Mouse (Mus musculus) heart, postnatal 0 days (tissue): ENCODE data around the gene Kcnip4. TPM values are rescaled to one million over a fixed set of nuclear protein-coding genes. Genes with fewer than 3 reads are reported as not detected.

Experiments used
- ATAC-seq: fragments of 200-750 bp; cut with Nextera tagmentation; 2 replicates; pipeline ENCODE4 v1.8.0; 2017; ENCODE audit warnings: low read depth, moderate number of reproducible peaks, moderate library complexity; ENCODE audit not compliant: insufficient read depth
- DNase-seq: peaks from one replicate; pipeline ENCODE4 v3.0.0-alpha.2; 2016; ENCODE audit warnings: low spot score
- H3K27ac ChIP-seq: fragments of 300-500 bp; sonication (generic); 2 replicates; pipeline ENCODE4 v1.5.1; 2014; ENCODE audit warnings: low read depth, mild to moderate bottlenecking
- H3K27me3 ChIP-seq: fragments of 300-500 bp; sonication (generic); 2 replicates; pipeline ENCODE4 v1.6.1; 2014; ENCODE audit warnings: low read length, mixed read lengths; ENCODE audit not compliant: control insufficient read depth, insufficient read depth
- H3K36me3 ChIP-seq: fragments of 300-500 bp; sonication (generic); replicated peaks from 2 replicates; pipeline ENCODE4 v1.6.1; 2014; ENCODE audit warnings: low read length, mixed read lengths; ENCODE audit not compliant: control insufficient read depth, insufficient read depth
- H3K4me1 ChIP-seq: fragments of 300-500 bp; sonication (generic); 2 replicates; pipeline ENCODE4 v1.6.1; 2014; ENCODE audit warnings: antibody characterized with exemption; ENCODE audit not compliant: control insufficient read depth, insufficient read depth
- H3K4me2 ChIP-seq: fragments of 300-500 bp; sonication (generic); 2 replicates; pipeline ENCODE4 v1.6.1; 2014; ENCODE audit warnings: low read depth, mild to moderate bottlenecking, low read length, moderate library complexity
- H3K4me3 ChIP-seq: fragments of 300-500 bp; sonication (generic); 2 replicates; pipeline ENCODE4 v1.5.1; 2014; ENCODE audit warnings: low read depth, low read length
- H3K9ac ChIP-seq: fragments of 300-500 bp; sonication (generic); replicated peaks from 2 replicates; pipeline ENCODE4 v1.6.1; 2014; ENCODE audit warnings: low read depth, low read length, mixed read lengths
- H3K9me3 ChIP-seq: fragments of 300-500 bp; sonication (generic); replicated peaks from 2 replicates; pipeline ENCODE4 v1.6.1; 2016; ENCODE audit warnings: low read length; ENCODE audit not compliant: control insufficient read depth
- CTCF ChIP-seq: IDR thresholded peaks from 2 replicates; pipeline ENCODE4 v1.5.1; 2016; ENCODE audit warnings: antibody characterized with exemption, control low read depth, low read depth
- EP300 ChIP-seq: IDR thresholded peaks from 2 replicates; pipeline ENCODE4 v1.6.1; 2016; ENCODE audit warnings: antibody characterized with exemption, low read depth
- WGBS: fragments of 180-500 bp; shearing (Covaris S2); extraction: QIAGEN DNeasy Blood & Tissue Kit; methylation state at CpG from one replicate; pipeline ENCODE4 v1.1.7; 2014; 5-methylcytosine and 5-hydroxymethylcytosine counted together
- polyA plus RNA-seq: library from polyadenylated mRNA; unstranded; fragments of >200 nt; fragmentation: Nextera tagmentation; extraction: Ambion mirVana; gene quantifications from 2 replicates; pipeline ENCODE4 v1.2.1, GENCODE M21; 2015
- total RNA-seq: library from RNA; depleted of rRNA; stranded (reverse); fragments of >200 nt; gene quantifications from 2 replicates; pipeline ENCODE4 v1.2.3, GENCODE M21; 2014; ENCODE audit warnings: low replicate concordance

The Kcnip4 gene
- total and polyA plus RNA-seq, 2 experiments from 2014 or later = 0.11 TPM; not detected in 1

DNA sequence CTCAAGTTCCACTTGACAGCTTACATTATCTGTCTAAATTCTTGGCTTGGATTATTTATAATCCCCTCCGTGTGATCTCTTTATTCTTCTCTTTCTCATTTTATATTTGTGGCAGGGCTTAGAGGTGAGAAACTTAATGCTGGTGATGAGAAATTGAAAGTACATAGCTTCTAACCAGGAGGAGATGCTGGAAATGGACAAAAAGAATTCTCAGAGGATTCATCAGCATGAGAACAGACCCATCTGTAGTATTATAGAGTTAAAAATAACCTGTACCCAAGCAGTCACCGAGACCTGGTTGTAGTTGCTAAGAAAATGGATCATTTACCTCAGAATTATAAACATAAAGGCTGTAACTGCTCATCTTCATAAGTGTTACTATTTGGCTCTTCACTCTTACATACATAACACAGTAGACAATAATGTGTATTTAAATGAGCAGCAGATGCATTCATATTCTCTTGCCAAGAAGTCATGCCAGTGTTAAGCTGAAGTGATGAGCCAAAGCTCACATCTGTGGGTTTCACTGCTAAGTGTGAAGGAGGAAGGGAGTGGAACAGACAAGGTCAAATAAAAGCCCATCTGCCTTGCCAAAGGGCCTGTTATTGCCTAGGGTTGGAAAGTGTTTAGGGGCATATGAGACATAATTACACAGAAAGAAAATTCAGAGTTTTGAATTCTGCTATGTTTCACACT lies 374.4 kb downstream of the Kcnip4 start:
- Histone ChIP-seq H3K9me3 (no peaks in the 10 kb centered on the region), H3K4me2 (no peak overlapping the region)

DNA sequence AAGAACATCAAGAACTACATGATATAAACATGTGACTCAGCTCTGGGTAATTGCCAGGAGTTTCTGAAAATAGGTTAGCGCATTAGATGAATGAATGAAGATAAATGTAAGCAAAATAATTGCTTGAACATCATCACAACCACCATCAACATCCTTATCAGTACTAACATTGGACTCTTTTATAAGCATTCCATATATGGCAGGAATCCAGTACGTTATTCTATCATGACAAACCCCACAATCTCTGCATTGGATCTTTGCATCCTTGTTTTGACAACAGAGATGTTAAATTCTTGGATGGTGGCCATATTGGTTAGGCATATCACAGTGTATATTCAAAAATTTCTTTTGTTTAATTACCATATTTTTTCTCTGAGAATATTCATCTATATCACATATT lies 375.0 kb downstream of the Kcnip4 start:
- no peaks in the 10 kb centered on the region for H3K36me3 ChIP-seq
- 71% methylated on average over 2 of the region's 2 CpGs for WGBS
- H3K27ac ChIP-seq = no peak overlapping the region
- TF ChIP-seq CTCF (no peak), EP300 (no peak)
- H3K4me3 ChIP-seq = no peak overlapping the region
- H3K4me2 ChIP-seq = no peak overlapping the region
- ATAC-seq (no peak), DNase-seq (no peak)
- H3K9me3 ChIP-seq = no peaks in the 10 kb centered on the region
- H3K27me3 ChIP-seq = no peaks in the 10 kb centered on the region
- H3K9ac ChIP-seq = no peak overlapping the region
- H3K4me1 ChIP-seq = no peaks in the 10 kb centered on the region

More for the DNA sequence above, 374.4 kb downstream of the Kcnip4 start:
- TF ChIP-seq CTCF (no peak), EP300 (no peak)
- Histone ChIP-seq H3K27ac (no peak overlapping the region), H3K4me3 (no peak overlapping the region), H3K4me1 (no peaks in the 10 kb centered on the region), H3K36me3 (no peaks in the 10 kb centered on the region), H3K9ac (no peak overlapping the region), H3K27me3 (no peaks in the 10 kb centered on the region)
- no peak for ATAC-seq
- no peak for DNase-seq
- 69% methylated on average over 2 of the region's 2 CpGs for WGBS

DNA sequence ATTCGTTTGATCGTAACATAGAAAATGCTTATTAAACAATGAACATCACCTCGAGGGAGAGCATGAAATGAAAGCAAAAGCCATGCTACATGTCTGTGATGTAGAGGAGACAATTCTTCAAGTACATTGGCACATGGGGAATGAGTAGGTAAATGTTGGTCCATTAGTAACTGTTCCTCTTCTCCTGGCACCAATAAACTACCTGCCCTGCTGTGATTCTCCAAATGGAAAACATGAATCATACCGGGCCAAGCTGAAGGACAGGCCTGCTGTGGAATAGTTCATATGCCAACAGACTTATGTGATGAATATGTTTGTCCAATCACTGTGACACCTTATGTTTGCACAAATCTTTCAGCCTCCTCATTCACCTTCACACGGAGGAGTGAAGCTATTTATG lies 429.3 kb downstream of the Kcnip4 start:
- WGBS = 73% methylated on average over 5 of the region's 5 CpGs
- TF ChIP-seq EP300 (no peak), CTCF (no peak)
- no peak for ATAC-seq

DNA sequence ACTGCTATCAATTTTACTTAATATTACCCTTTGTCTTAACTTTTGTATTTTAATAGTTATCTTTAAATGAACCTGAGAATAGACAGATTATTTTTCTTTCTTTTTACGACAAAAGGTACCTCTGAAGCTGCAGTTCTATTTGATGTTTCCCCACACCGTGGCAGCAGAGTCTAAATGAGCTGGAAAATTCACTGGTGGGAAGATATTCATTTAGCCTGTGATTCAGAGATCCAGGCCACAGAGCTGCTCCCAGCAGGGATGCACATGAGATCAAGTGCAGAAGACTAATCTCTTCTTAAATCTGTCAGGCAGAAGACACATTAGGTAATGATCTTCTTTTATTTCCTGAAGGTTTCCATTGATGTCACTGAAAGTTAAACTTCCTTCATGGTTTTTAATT lies 429.8 kb downstream of the Kcnip4 start:
- ATAC-seq = no peak

More for the DNA sequence above, 429.3 kb downstream of the Kcnip4 start:
- Histone ChIP-seq H3K36me3 (no peaks in the 10 kb centered on the region), H3K9ac (no peak overlapping the region), H3K4me2 (no peak overlapping the region), H3K4me3 (no peak overlapping the region), H3K9me3 (no peaks in the 10 kb centered on the region), H3K27me3 (no peaks in the 10 kb centered on the region), H3K27ac (no peak overlapping the region), H3K4me1 (no peaks in the 10 kb centered on the region)
- no peak for DNase-seq

DNA sequence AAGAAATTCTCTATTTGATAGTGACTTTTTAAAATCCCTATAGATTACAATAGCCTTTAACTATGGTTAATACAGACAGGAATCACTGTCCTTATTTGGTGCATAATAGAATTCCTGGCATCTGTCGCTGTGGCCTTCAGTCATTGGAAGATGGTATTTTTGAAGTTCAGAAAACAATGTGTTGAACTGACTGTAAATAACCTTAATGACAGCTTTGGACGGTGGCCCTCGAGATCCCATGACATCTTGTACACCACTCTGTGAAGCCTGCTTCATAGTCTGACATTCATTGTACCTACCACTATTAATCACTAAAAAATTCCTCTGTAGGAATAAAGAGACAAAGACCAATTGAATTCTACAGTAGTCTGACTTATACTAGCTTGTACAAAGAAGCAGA lies 430.4 kb downstream of the Kcnip4 start:
- 56% methylated on average over 3 of the region's 3 CpGs for WGBS
- H3K9me3 ChIP-seq = no peaks in the 10 kb centered on the region
- H3K4me1 ChIP-seq = no peaks in the 10 kb centered on the region
- H3K4me2 ChIP-seq = no peak overlapping the region
- H3K9ac ChIP-seq = no peak overlapping the region
- H3K4me3 ChIP-seq = no peak overlapping the region
- no peak for ATAC-seq
- H3K27me3 ChIP-seq = no peaks in the 10 kb centered on the region
- TF ChIP-seq CTCF (no peak), EP300 (no peak)
- H3K27ac ChIP-seq = no peak overlapping the region
- H3K36me3 ChIP-seq = no peaks in the 10 kb centered on the region
- no peak for DNase-seq

More for the DNA sequence above, 429.8 kb downstream of the Kcnip4 start:
- no peak overlapping the region for H3K27ac ChIP-seq
- no peak overlapping the region for H3K4me2 ChIP-seq
- no peaks in the 10 kb centered on the region for H3K4me1 ChIP-seq
- no peaks in the 10 kb centered on the region for H3K9me3 ChIP-seq
- no peaks in the 10 kb centered on the region for H3K36me3 ChIP-seq
- H3K4me3 ChIP-seq = no peak overlapping the region
- no peak for TF ChIP-seq EP300
- 0 out of 2 replicates have a peak, but pooled peaks have one; percentile 7 for TF ChIP-seq CTCF
- H3K27me3 ChIP-seq = no peaks in the 10 kb centered on the region
- no peak for DNase-seq
- no peak overlapping the region for H3K9ac ChIP-seq
- 60% methylated on average over 2 of the region's 2 CpGs for WGBS
